Mouse (Mus musculus) lung, postnatal 0 days (tissue): ENCODE data around the gene Mob4.

Source experiments
- CTCF ChIP-seq: IDR thresholded peaks from 2 replicates; pipeline ENCODE4 v1.5.1; 2016; ENCODE audit warnings: antibody characterized with exemption, mild to moderate bottlenecking
- EP300 ChIP-seq: IDR thresholded peaks from 2 replicates; pipeline ENCODE4 v1.6.1; 2016; ENCODE audit warnings: antibody characterized with exemption, mild to moderate bottlenecking, control low read depth

DNA sequence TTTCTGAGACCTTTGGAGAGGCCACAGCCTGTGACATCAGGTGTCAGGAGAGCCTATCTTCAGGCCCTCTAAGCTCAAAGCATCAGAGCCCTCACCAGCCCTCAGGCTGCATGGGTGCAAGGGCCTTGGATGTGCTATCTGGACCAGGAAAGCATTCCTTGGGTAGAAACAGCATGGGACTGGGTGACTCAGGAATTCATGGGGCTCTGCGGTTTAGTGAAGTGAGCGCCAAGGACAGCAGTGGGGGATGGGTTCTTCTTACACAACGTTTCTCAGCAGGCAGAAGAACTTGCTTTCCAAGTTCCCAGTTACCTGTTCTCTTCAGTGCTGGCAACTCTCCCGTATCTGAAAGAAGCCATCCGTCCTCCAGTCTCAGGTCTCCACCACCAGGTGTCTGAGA lies 33.0 kb downstream of the Mob4 start:
- TF ChIP-seq EP300 (no peak), CTCF (no peak)
